ENCODE assay signal across 29 mouse cellular contexts in genomic region chr17:73932497-73933059, GRCm38 (mm10). TPM values are rescaled to one million over a fixed set of nuclear protein-coding genes. Genes with fewer than 3 reads are reported as not detected.
DNase-seq lines count a peak whose midpoint lies in the region; ATAC-seq and TF ChIP-seq lines count a peak whose summit lies in the region.
"Had no signal": no experiment of that assay in that cellular context is flagged by ENCODE, and none has a peak within 500 bp of the region (broad histone marks: within the 10 kb centered on the region; RNA-seq: fewer than 3 reads in every experiment).

No protein-coding gene starts in this region.

- TF ChIP-seq EP300 in lung, postnatal 0 days (IDR thresholded peaks at IDR 0.05): peak; percentile 68; the same call in 1 of the 2 replicates

- no peak overlapping the region for H3K4me3 ChIP-seq in kidney, postnatal 0 days (replicated peaks; ENCODE audit: low read depth, low read length)
- no peak overlapping the region for H3K4me3 ChIP-seq in lung, embryonic 15.5 days
- no peak overlapping the region for H3K4me3 ChIP-seq in lung, adult 2 months (replicated peaks; ENCODE audit: extremely low read depth, low read depth, low read length)
- H3K4me3 ChIP-seq in lung, postnatal 0 days (ENCODE audit: low read depth, low read length): no peak overlapping the region
- H3K4me3 ChIP-seq: embryonic facial prominence, embryonic 13.5 days; embryonic facial prominence, embryonic 15.5 days; erythroblast, embryonic 14.5 days; forebrain, embryonic 10.5 days; forebrain, embryonic 12.5 days had no signal

- TF ChIP-seq CTCF in kidney, postnatal 0 days (IDR thresholded peaks at IDR 0.05; ENCODE audit: low read depth): no peak
- no peak for TF ChIP-seq CTCF in lung, adult 2 months (IDR thresholded peaks at IDR 0.05; ENCODE audit: insufficient read depth, low read length)
- no peak for TF ChIP-seq CTCF in lung, postnatal 0 days (IDR thresholded peaks at IDR 0.05)

- no peaks in the 10 kb centered on the region for H3K36me3 ChIP-seq in kidney, postnatal 0 days (ENCODE audit: insufficient read depth, low read length)
- H3K36me3 ChIP-seq in lung, embryonic 15.5 days: no peaks in the 10 kb centered on the region
- H3K36me3 ChIP-seq in lung, postnatal 0 days (ENCODE audit: insufficient read depth, low read length): no peaks in the 10 kb centered on the region; the same call in 1 of the 2 replicates
- H3K36me3 ChIP-seq: embryonic facial prominence, embryonic 13.5 days; embryonic facial prominence, embryonic 15.5 days; forebrain, embryonic 10.5 days; forebrain, embryonic 12.5 days; G1E had no signal

- peak; percentile 3 for DNase-seq in kidney, postnatal 0 days (ENCODE audit: low spot score)
- DNase-seq in kidney, adult 11 months: no peak
- no peak for DNase-seq in lung, adult 2 months
- peak; percentile 16 for DNase-seq in lung, postnatal 0 days (ENCODE audit: low spot score)
- DNase-seq in lung, postnatal 25 days (ENCODE audit: low spot score): no peak
- DNase-seq: adrenal gland, adult 8-10 months; adrenal gland, postnatal 14 days; adrenal gland, postnatal 36 days; B cell, adult 2 months; cerebellum, adult 11 months; cerebellum, adult 18-20 months; cerebellum, adult 8-10 months; cerebellum, adult 9-11 months; cerebellum, postnatal 14 days; cerebellum, postnatal 36 days; embryo, embryonic 11 days had no signal

- TF ChIP-seq POLR2A in lung, adult 2 months (IDR thresholded peaks at IDR 0.05; ENCODE audit: borderline replicate concordance, extremely low read depth, low read depth, low read length): no peak

- no peaks in the 10 kb centered on the region for H3K4me1 ChIP-seq in kidney, postnatal 0 days (replicated peaks; ENCODE audit: insufficient read depth, low read length)
- H3K4me1 ChIP-seq in lung, embryonic 15.5 days: no peaks in the 10 kb centered on the region
- H3K4me1 ChIP-seq in lung, adult 2 months (ENCODE audit: control insufficient read depth, insufficient read depth, low read length): peaks cover 2% of the 10 kb centered on the region; the same call in 1 of the 2 replicates
- H3K4me1 ChIP-seq in lung, postnatal 0 days (ENCODE audit: insufficient read depth, low read depth, low read length): 0 out of 2 replicates have a peak, but pooled peaks cover 3% of the 10 kb centered on the region
- H3K4me1 ChIP-seq: embryonic facial prominence, embryonic 13.5 days; embryonic facial prominence, embryonic 15.5 days; forebrain, embryonic 10.5 days; forebrain, embryonic 12.5 days had no signal

- no peak overlapping the region for H3K27ac ChIP-seq in kidney, postnatal 0 days
- H3K27ac ChIP-seq in lung, embryonic 15.5 days: no peak overlapping the region
- H3K27ac ChIP-seq in lung, postnatal 0 days (ENCODE audit: low read length): no peak overlapping the region
- H3K27ac ChIP-seq: embryonic facial prominence, embryonic 13.5 days; embryonic facial prominence, embryonic 15.5 days; forebrain, embryonic 10.5 days; forebrain, embryonic 12.5 days had no signal

- H3K9me3 ChIP-seq in kidney, postnatal 0 days (replicated peaks; ENCODE audit: low read length): no peaks in the 10 kb centered on the region
- no peaks in the 10 kb centered on the region for H3K9me3 ChIP-seq in lung, embryonic 15.5 days
- no peaks in the 10 kb centered on the region for H3K9me3 ChIP-seq in lung, postnatal 0 days (ENCODE audit: low read length)
- H3K9me3 ChIP-seq: embryonic facial prominence, embryonic 13.5 days; embryonic facial prominence, embryonic 15.5 days; forebrain, embryonic 10.5 days; forebrain, embryonic 12.5 days had no signal

- no peak overlapping the region for H3K9ac ChIP-seq in kidney, postnatal 0 days (ENCODE audit: low read depth, low read length)
- H3K9ac ChIP-seq in lung, embryonic 15.5 days: no peak overlapping the region
- H3K9ac ChIP-seq in lung, postnatal 0 days (replicated peaks; ENCODE audit: low read depth): no peak overlapping the region
- H3K9ac ChIP-seq: embryonic facial prominence, embryonic 13.5 days; embryonic facial prominence, embryonic 15.5 days; forebrain, embryonic 12.5 days had no signal

- ATAC-seq in kidney, postnatal 0 days (replicated peaks; ENCODE audit: low FRiP score, low read depth): no peak
- 0 out of 2 replicates have a peak, but pooled peaks have one; percentile 23 for ATAC-seq in lung, embryonic 15.5 days (ENCODE audit: borderline replicate concordance, extremely low read depth, low FRiP score, low TSS enrichment)
- peak; percentile 68 for ATAC-seq in lung, postnatal 0 days
- ATAC-seq: activated CD4-positive, CD25-positive, alpha-beta regulatory T cell, adult 4 months; CD4-positive, CD25-positive, alpha-beta regulatory T cell, adult 4 months; forebrain, embryonic 14.5 days; forebrain, embryonic 16.5 days; Patski had no signal

- H3K27me3 ChIP-seq in kidney, postnatal 0 days (ENCODE audit: insufficient read depth, low read length): no peaks in the 10 kb centered on the region
- H3K27me3 ChIP-seq in lung, embryonic 15.5 days: no peaks in the 10 kb centered on the region
- no peaks in the 10 kb centered on the region for H3K27me3 ChIP-seq in lung, postnatal 0 days (replicated peaks; ENCODE audit: insufficient read depth, low read length)
- H3K27me3 ChIP-seq: CH12.LX; embryonic facial prominence, embryonic 13.5 days; embryonic facial prominence, embryonic 15.5 days; forebrain, embryonic 12.5 days; Patski had no signal

- 53% methylated on average over 4 of the region's 4 CpGs for WGBS in kidney, postnatal 0 days
- 30% methylated on average over 4 of the region's 4 CpGs for WGBS in lung, embryonic 15.5 days
- 41% methylated on average over 4 of the region's 4 CpGs for WGBS in lung, adult 2 months
- 27% methylated on average over 4 of the region's 4 CpGs for WGBS in lung, postnatal 0 days

- H3K4me2 ChIP-seq in kidney, postnatal 0 days (ENCODE audit: low read length): no peak overlapping the region
- H3K4me2 ChIP-seq in lung, embryonic 15.5 days: no peak overlapping the region
- no peak overlapping the region for H3K4me2 ChIP-seq in lung, postnatal 0 days (replicated peaks; ENCODE audit: low read depth, low read length)
- H3K4me2 ChIP-seq: embryonic facial prominence, embryonic 13.5 days; embryonic facial prominence, embryonic 15.5 days; forebrain, embryonic 12.5 days had no signal

RNA-seq across cellular contexts. Expression of gene Xdh, which starts 17.4 kb away (rescaled TPM):
- polyA plus RNA-seq in kidney, postnatal 0 days (2015; fragmentation: Nextera tagmentation; extraction: Ambion mirVana): 1.6 and 1.9 TPM in 2 replicates
- 4.1 and 6.0 TPM in 2 replicates for polyA plus RNA-seq in lung, embryonic 15.5 days (2015; fragmentation: Nextera tagmentation; extraction: Ambion mirVana)
- 141 and 150 TPM in 2 replicates for polyA plus RNA-seq in lung, adult 2 months (2012; rRNA removed)
- 27.8 and 34.0 TPM in 2 replicates for polyA plus RNA-seq in lung, postnatal 0 days (2015; fragmentation: Nextera tagmentation; extraction: Ambion mirVana)
- polyA plus RNA-seq: G1E had no signal

Comparison
In these comparisons a context has a peak if more than half of its experiments do, and no peak if none do; other contexts are left out.
1. DNase-seq: peak in kidney, postnatal 0 days (single experiment) and lung, postnatal 0 days (single experiment); none in kidney, adult 11 months (single experiment), lung, adult 2 months (single experiment) and lung, postnatal 25 days (single experiment).